Mouse (Mus musculus) retina, adult 2 months (tissue): ENCODE measurements at regions not wholly inside any gene's neighbourhood (a gene's known extent, or its start where the extent isn't known, plus 50 kb on each side); places are given as distances from the start of the nearest gene placed in this dataset.
"Not testable (repeated sequence)": the region's sequence is repeated elsewhere in the genome, so short reads cannot be mapped to it uniquely, and the experiment has no call there.

Experiments used
- DNase-seq: peaks from one replicate; pipeline ENCODE4 v3.0.0-alpha.2; 2012; ENCODE audit warnings: low read depth, low spot score

GRCm38 (mm10) chr4:7234537-7234936, 1004.3 kb downstream of the Car8 start:
- DNase-seq: not testable (repeated sequence)

GRCm38 (mm10) chr4:7228980-7229379, 1009.9 kb downstream of the Car8 start:
- no peak for DNase-seq

DNA sequence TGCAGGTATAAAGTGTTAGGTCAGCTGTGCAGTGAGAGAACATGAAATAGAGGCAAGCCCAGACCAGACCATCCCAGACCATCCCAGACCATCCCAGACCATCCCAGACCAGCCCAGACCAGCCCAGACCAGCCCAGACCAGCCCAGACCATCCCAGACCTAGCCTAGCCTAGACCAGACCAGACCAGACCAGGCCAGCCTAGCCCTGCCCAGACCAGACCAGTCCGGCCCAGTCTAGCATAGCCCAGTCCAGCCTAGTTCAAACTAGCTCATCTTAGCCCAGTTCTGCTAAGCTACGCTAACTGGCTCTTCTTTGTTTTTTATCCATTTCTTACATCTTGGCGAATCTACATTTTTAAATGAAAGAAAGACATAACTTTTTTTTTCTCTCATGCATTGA, 1015.9 kb downstream of the Car8 start:
- no peak for DNase-seq

DNA sequence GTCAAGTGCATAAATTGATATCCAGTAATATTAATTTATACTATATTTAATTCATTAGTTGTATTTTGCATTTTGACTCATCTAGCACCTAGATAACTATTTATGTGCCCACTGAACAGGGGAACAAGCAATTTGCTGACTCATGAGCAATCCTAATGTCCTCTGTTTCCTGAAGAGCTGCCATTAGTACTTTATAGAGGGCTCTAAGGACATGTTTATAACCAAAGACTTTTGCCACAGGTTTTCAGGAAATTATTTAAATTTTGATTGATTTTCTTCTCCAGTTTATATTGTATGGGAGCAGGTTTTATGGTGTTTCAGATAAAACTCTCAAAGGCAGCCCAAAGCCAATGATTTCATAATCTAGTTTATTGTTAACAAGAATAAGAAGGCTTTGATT, 1018.4 kb downstream of the Car8 start:
- no peak for DNase-seq

DNA sequence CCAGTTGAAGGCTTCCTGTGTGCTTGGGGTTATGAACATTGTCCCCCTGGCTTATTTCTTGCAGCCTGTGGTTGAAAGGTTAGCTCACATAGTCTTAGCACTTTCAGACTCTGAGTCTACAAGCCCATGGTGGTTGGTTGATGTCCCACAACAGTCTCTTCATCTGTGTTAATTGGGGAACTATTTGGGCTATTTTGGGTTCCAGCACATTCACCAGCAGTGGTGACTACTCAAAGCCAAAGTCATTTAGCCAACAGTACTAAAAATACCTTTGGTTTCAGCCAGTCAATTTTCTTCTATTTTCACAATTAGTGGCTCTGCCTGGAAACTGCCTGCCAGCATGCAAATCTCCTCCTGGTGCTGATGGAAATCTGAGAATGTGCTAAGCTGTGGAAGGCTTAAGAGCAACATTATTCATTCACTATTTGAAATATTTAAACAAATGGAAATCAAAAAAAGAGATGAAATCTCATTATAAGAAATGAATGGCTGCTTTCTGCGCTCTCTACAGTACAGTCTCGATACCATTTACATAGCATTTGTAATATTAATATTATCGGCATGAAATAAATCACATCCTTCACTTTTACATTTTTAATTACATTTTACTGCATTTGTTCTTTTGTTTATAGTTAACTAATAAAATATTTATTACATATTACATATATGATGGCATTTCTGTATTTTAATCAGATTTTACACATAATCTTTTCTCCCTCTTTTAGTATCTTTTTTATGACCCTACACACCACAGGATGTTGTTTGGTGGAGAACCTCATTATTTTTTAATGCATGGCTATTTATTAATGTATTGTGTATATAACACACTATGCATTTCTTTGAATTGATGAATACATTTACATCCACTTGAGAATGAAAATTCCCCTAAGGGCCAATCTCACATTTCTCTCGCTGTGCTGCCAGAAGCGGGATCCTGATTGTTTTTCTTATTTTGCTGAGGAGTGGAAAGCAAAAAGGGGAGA, 1023.5 kb downstream of the Car8 start:
- no peak for DNase-seq

- no peak for DNase-seq
These were observed 1031.9 kb downstream of the Car8 start for GRCm38 (mm10) chr4:7206987-7207386.

DNA sequence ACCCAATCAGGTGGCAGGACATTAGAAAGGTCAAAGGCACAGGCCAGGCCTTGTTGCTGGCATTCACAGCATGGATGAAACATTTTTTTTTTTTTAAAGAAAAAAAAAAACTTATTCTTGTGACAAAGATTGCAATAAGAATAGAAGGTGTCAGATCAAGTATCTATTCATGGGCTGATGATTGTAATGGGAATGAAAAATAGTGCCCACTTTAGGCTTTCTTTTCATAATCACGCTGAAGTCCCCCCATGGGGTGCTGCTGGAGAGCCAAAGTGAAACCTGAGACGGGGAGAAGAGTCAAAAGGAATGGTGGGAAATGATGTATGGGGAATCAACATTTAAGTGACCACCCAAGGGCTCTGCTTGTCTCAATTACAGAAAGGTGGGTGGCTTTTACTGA, 1037.0 kb downstream of the Car8 start:
- no peak for DNase-seq

- DNase-seq: no peak
These were observed 1038.9 kb downstream of the Car8 start for GRCm38 (mm10) chr4:7199941-7200340.

- DNase-seq: no peak
These were observed 1039.8 kb downstream of the Car8 start for GRCm38 (mm10) chr4:7199052-7199451.

DNA sequence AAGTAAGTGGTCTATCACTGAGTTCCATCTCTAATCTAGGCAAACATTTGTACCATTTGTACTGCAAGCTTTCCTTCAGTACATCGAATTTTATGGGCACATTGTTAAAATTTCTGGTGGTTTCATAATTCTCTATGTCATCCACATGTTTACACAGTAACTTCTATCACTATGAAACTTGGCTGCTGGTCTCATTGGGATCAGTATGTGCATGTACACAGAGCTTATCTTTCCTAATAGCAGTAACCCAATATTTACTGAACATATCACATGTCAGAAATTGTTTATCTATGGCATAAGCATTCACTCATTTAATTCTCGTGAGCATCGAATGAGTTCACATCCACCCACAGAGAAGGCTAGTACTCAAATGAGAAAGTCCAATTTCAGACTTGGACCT, 1042.3 kb downstream of the Car8 start:
- no peak for DNase-seq

DNA sequence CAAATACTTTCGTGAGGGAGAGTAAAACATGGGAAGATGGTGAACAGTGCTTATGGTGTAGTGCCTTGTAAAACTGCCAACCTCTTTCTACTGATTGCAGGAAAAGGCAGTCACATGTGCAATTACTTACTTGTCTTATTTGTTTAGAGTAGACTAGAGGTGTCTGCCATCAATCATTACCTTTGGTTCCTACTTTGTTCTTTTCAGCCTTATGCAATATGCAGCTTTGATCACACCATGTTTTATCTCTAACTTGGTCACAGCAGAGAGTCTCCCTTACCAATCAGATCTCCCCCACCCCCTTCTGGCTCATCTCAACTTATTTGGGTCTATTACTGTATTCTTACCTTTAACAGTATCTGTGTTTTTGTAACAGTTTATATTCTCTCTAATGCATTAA, 1043.2 kb downstream of the Car8 start:
- no peak for DNase-seq

- no peak for DNase-seq
These were observed 1046.9 kb downstream of the Car8 start for GRCm38 (mm10) chr4:7191912-7192311.

DNA sequence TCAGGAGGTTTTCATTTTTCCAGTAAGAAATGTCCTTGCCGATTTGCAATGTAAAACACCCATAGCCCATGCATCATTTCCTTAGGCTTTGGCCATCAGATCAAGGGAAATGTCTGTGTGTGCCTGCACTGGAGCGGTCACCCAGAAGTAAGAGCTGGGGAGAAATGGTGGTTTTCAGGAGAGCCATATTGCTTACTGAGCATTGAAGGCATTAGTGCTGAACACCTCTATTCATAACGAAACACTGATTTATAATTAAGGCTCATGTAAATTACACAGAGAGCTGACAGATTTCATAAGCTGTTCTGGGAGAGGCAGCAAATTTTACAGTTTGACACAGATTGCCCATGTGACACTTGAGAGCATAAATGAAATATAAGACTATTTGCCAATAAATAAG, 1047.6 kb downstream of the Car8 start:
- no peak for DNase-seq

- DNase-seq: no peak
These were observed 1063.8 kb downstream of the Car8 start for GRCm38 (mm10) chr4:7175030-7175429.

- no peak for DNase-seq
These were observed 1066.1 kb downstream of the Car8 start for GRCm38 (mm10) chr4:7172528-7173306.

DNA sequence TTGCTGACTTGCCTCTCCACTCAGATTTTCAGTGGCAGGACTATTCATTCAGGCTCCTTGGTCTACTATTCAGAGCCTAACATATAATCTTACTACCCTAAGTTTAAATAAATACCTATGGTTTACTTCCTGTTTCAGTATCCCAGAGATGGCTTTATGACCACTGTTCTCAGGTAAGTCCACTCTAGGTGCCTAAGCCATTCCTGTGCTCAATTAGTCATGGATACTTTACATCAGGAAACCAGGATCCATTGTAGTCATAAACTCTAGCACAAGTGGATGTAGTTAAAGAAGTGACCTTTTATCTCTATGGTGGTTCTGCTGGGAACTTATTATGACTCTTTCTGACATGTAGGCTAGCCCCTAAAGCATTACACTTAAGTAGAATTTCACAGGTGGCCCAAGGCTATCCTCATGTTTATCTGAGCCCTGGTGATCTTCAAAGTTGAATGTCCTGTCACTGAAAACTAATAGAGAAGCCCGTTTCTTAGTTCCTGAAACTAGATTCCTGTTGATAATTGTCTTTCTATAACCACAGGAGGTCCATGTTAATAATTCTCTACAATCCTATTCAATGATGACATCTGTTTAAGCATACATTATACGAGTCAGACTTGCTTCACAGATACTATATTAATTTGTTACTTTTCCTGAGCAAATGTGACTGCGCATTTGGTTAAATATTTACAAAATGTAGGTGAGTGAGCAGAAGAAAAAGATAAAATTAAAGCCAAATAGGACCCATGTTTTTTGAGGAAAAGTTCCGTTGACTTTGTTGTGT, 1067.0 kb downstream of the Car8 start:
- DNase-seq: no peak

DNA sequence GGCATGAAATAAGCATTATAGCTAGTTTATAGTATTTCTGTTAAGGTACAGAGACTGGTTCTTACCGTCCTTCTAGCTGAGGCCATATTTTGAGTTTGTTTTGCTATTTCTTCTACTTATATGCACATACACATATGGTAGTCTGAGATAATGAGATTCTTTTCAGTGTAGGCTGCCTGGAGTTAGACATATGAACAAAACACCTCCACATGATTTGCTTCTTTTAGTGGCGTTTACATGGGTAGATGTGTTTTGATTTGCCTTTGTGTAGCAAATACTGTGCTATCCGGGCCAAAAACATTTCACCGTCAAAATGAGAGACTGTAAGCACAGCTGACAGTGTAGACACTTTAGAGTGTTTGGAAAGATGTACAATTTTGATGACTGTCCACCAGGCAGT, 1077.4 kb downstream of the Car8 start:
- no peak for DNase-seq

GRCm38 (mm10) chr4:7157883-7158282, 1081.0 kb downstream of the Car8 start:
- DNase-seq: no peak

GRCm38 (mm10) chr4:7154256-7154655, 1084.6 kb downstream of the Car8 start:
- no peak for DNase-seq

DNA sequence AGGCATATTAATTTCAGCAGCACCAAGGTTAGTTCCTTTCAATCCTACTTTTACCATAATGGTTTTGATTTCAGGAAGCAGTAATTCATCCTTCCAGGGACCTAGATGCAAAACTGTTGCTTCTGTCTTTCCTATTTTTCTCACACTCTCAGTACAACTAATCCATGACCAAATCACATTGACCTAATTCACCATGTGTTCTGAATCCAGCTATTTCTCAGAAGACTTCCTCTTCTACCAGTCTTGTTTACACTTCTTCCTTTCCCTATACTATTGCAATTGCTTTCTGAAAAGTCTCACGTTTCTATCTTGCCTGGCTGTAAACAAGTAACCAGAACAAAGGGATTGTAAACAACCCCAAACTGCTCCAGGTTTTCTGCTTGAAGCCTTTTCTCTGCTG, 1085.0 kb downstream of the Car8 start:
- DNase-seq: no peak

GRCm38 (mm10) chr4:7145756-7146155, 1093.1 kb downstream of the Car8 start:
- DNase-seq: no peak

DNA sequence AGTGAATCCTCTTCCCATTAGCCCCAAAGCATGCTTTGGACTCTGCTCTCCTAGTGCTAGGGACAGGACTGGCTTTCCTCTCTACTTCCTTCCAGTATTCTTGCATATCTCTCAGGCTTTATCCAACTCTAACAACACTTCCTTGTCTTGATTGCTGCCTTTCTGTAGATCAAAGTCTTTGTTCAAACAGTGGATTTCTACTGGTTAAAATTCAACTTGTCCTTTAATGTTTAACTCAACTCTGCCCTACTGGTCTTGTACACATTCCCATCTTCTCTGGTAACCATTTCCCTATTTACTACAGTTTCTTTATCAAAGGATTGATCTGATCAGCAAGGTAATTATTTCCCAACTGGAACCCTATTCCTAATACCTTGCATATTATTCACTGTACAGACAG, 1094.6 kb downstream of the Car8 start:
- DNase-seq: no peak
